Mouse (Mus musculus): ENCODE measurements around the gene Tarbp1. TPM values are rescaled to one million over a fixed set of nuclear protein-coding genes. Genes with fewer than 3 reads are reported as not detected.

The Tarbp1 gene
- polyA plus RNA-seq, 1 experiment: 1.8 TPM

- no peak for TF ChIP-seq GATA1 (IDR thresholded peaks at IDR 0.05; ENCODE audit: low read length)
These were observed 23.7 kb downstream of the Tarbp1 start for GRCm38 (mm10) chr8:126451158-126451557.

- TF ChIP-seq GATA1 (IDR thresholded peaks at IDR 0.05; ENCODE audit: low read length): no peak
These were observed 35.9 kb downstream of the Tarbp1 start for GRCm38 (mm10) chr8:126438937-126439336.

- TF ChIP-seq GATA1 (IDR thresholded peaks at IDR 0.05; ENCODE audit: low read length): no peak
These were observed 41.0 kb downstream of the Tarbp1 start for GRCm38 (mm10) chr8:126433827-126434226.

GRCm38 (mm10) chr8:126429635-126430034 is 45.2 kb downstream of the Tarbp1 start:
- TF ChIP-seq GATA1 (IDR thresholded peaks at IDR 0.05; ENCODE audit: low read length): no peak

GRCm38 (mm10) chr8:126424946-126425345 is 49.9 kb downstream of the Tarbp1 start:
- TF ChIP-seq GATA1 (IDR thresholded peaks at IDR 0.05; ENCODE audit: low read length): no peak

- TF ChIP-seq GATA1 (IDR thresholded peaks at IDR 0.05; ENCODE audit: low read length): no peak
These were observed 50.7 kb downstream of the Tarbp1 start for GRCm38 (mm10) chr8:126424163-126424562.

GRCm38 (mm10) chr8:126422920-126423300 is 52.0 kb downstream of the Tarbp1 start:
- no peak for TF ChIP-seq GATA1 (IDR thresholded peaks at IDR 0.05; ENCODE audit: low read length)

- TF ChIP-seq GATA1 (IDR thresholded peaks at IDR 0.05; ENCODE audit: low read length): no peak
These were observed 52.5 kb downstream of the Tarbp1 start, which contains the start of gene Coa6 for GRCm38 (mm10) chr8:126422174-126422919. Coa6 (plus strand) TSS chr8:126422515.

GRCm38 (mm10) chr8:126420834-126421233 is 54.0 kb downstream of the Tarbp1 start:
- TF ChIP-seq GATA1 (IDR thresholded peaks at IDR 0.05; ENCODE audit: low read length): no peak

GRCm38 (mm10) chr8:126405030-126405429 is 69.8 kb downstream of the Tarbp1 start:
- TF ChIP-seq GATA1 (IDR thresholded peaks at IDR 0.05; ENCODE audit: low read length): no peak

- no peak for TF ChIP-seq GATA1 (IDR thresholded peaks at IDR 0.05; ENCODE audit: low read length)
These were observed 76.5 kb downstream of the Tarbp1 start for GRCm38 (mm10) chr8:126398349-126398748.

GRCm38 (mm10) chr8:126395917-126396316 is 78.9 kb downstream of the Tarbp1 start:
- no peak for TF ChIP-seq GATA1 (IDR thresholded peaks at IDR 0.05; ENCODE audit: low read length)

GRCm38 (mm10) chr8:126395386-126395785 is 79.5 kb downstream of the Tarbp1 start:
- TF ChIP-seq GATA1 (IDR thresholded peaks at IDR 0.05; ENCODE audit: low read length): no peak

- no peak for TF ChIP-seq GATA1 (IDR thresholded peaks at IDR 0.05; ENCODE audit: low read length)
These were observed 83.3 kb downstream of the Tarbp1 start for GRCm38 (mm10) chr8:126391541-126391940.

- TF ChIP-seq GATA1 (IDR thresholded peaks at IDR 0.05; ENCODE audit: low read length): no peak
These were observed 87.3 kb downstream of the Tarbp1 start for GRCm38 (mm10) chr8:126387566-126387965.

GRCm38 (mm10) chr8:126382749-126383148 is 92.1 kb downstream of the Tarbp1 start:
- TF ChIP-seq GATA1 (IDR thresholded peaks at IDR 0.05; ENCODE audit: low read length): no peak

- TF ChIP-seq GATA1 (IDR thresholded peaks at IDR 0.05; ENCODE audit: low read length): no peak
These were observed 92.6 kb downstream of the Tarbp1 start for GRCm38 (mm10) chr8:126382216-126382615.

All from G1E-ER4 (cell line).